Mouse (Mus musculus) kidney, adult 2 months (tissue): Measurements from ENCODE around the gene Mien1.

Experiments used
- CTCF ChIP-seq: fragments of 200-500 bp; conservative IDR thresholded peaks from 2 replicates; pipeline ENCODE4 v1.5.1; 2011; ENCODE audit warnings: low read depth, mild to moderate bottlenecking, control low read depth, low read length, moderate library complexity, mixed read lengths; ENCODE audit not compliant: insufficient read depth, insufficient read length
- POLR2A ChIP-seq: fragments of 200-500 bp; IDR thresholded peaks from one replicate; pipeline ENCODE4 v1.6.1; 2011; ENCODE audit warnings: low read depth, low read length, control low read depth

DNA sequence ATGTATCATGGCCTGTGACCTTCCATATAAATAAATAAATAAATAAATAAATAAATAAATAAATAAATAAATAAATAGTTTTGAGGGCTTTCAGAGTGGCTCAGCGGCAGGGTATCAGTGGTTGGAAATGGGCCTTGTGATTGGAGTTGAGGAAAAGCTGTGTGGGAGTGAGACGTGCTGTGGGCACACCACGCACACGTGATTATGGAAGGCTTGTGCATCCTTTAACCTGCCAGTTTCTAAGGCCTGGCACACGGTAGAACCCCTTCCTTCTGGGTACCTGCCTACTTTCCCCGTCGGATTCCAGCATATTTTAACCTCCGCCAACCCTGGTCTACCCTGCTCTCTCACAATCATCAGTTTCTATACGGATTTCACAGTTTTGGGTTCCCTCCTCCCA is 18.2 kb upstream of the Mien1 start:
- TF ChIP-seq POLR2A (no peak), CTCF (0 out of 2 replicates have a peak, but pooled peaks have one; percentile 1)
